Mouse (Mus musculus) limb, embryonic 11.5 days (tissue): ENCODE results near the gene Ablim2. TPM values are rescaled to one million over a fixed set of nuclear protein-coding genes. Genes with fewer than 3 reads are reported as not detected.

ENCODE experiments used
- ATAC-seq: fragments of 200-750 bp; cut with Nextera tagmentation; 2 replicates; pipeline ENCODE4 v1.8.0; 2017; ENCODE audit warnings: low read depth; ENCODE audit not compliant: insufficient number of reproducible peaks, low FRiP score, low TSS enrichment
- DNase-seq: peaks from one replicate; pipeline ENCODE4 v3.0.0-alpha.2; 2015; ENCODE audit warnings: low spot score
- H3K27ac ChIP-seq: fragments of 300-500 bp; sonication (generic); replicated peaks from 2 replicates; pipeline ENCODE4 v1.5.1; 2014; ENCODE audit warnings: low read depth, mild to moderate bottlenecking, low read length
- H3K27me3 ChIP-seq: fragments of 300-500 bp; sonication (generic); 2 replicates; pipeline ENCODE4 v1.6.1; 2014; ENCODE audit warnings: mild to moderate bottlenecking, low read length, mixed read lengths; ENCODE audit not compliant: control insufficient read depth, insufficient read depth
- H3K36me3 ChIP-seq: fragments of 300-500 bp; sonication (generic); 2 replicates; pipeline ENCODE4 v1.6.1; 2014; ENCODE audit warnings: mild to moderate bottlenecking, low read length, moderate library complexity, mixed read lengths; ENCODE audit not compliant: control insufficient read depth, insufficient read depth
- H3K4me1 ChIP-seq: fragments of 300-500 bp; sonication (generic); 2 replicates; pipeline ENCODE4 v1.6.1; 2014; ENCODE audit warnings: low read length, mixed read lengths; ENCODE audit not compliant: control insufficient read depth, insufficient read depth
- H3K4me2 ChIP-seq: fragments of 300-500 bp; sonication (generic); 2 replicates; pipeline ENCODE4 v1.6.1; 2014; ENCODE audit warnings: low read depth, mild to moderate bottlenecking, moderate library complexity; ENCODE audit not compliant: severe bottlenecking
- H3K4me3 ChIP-seq: fragments of 300-500 bp; sonication (generic); 2 replicates; pipeline ENCODE4 v1.5.1; 2014; ENCODE audit warnings: low read depth, low read length
- H3K9ac ChIP-seq: fragments of 300-500 bp; sonication (generic); 2 replicates; pipeline ENCODE4 v1.6.1; 2014; ENCODE audit warnings: mild to moderate bottlenecking, low read length
- H3K9me3 ChIP-seq: fragments of 300-500 bp; sonication (generic); 2 replicates; pipeline ENCODE4 v1.6.1; 2016; ENCODE audit warnings: low read length; ENCODE audit not compliant: control insufficient read depth
- WGBS: fragments of 180-500 bp; shearing (Covaris S2); extraction: QIAGEN DNeasy Blood & Tissue Kit; methylation state at CpG from one replicate; pipeline ENCODE4 v1.1.7; 2014; 5-methylcytosine and 5-hydroxymethylcytosine counted together
- polyA plus RNA-seq: library from polyadenylated mRNA; unstranded; fragments of >200 nt; fragmentation: Nextera tagmentation; extraction: Ambion mirVana; gene quantifications from 2 replicates; pipeline ENCODE4 v1.2.1, GENCODE M21; 2014

Gene Ablim2
- polyA plus RNA-seq, 1 experiment from 2014 or later = 1.3 TPM

- peaks cover 4% of the 10 kb centered on the region; the same call in 1 of the 2 replicates for H3K4me1 ChIP-seq
- H3K27ac ChIP-seq = no peak overlapping the region
- H3K9ac ChIP-seq = no peak overlapping the region
- H3K9me3 ChIP-seq = no peaks in the 10 kb centered on the region
- H3K4me2 ChIP-seq = no peak overlapping the region
- no peaks in the 10 kb centered on the region for H3K36me3 ChIP-seq
- 65% methylated on average over 7 of the region's 7 CpGs for WGBS
- peak; percentile 78 for DNase-seq
- H3K27me3 ChIP-seq = no peaks in the 10 kb centered on the region
- ATAC-seq = peak; percentile 54; the same call in 1 of the 2 replicates
- no peak overlapping the region for H3K4me3 ChIP-seq
Measured at GRCm38 (mm10) chr5:35795481-35796048, 37.9 kb downstream of the Ablim2 start.

- H3K9ac ChIP-seq = no peak overlapping the region
- H3K36me3 ChIP-seq = no peaks in the 10 kb centered on the region
- no peak for DNase-seq
- no peak for ATAC-seq
- no peak overlapping the region for H3K4me2 ChIP-seq
- peaks cover 4% of the 10 kb centered on the region; the same call in 1 of the 2 replicates for H3K4me1 ChIP-seq
- no peak overlapping the region for H3K4me3 ChIP-seq
- H3K27me3 ChIP-seq = no peaks in the 10 kb centered on the region
- H3K27ac ChIP-seq = no peak overlapping the region
- no peaks in the 10 kb centered on the region for H3K9me3 ChIP-seq
- WGBS = 83% methylated on average over 5 of the region's 5 CpGs
Measured at GRCm38 (mm10) chr5:35796136-35796535, 38.5 kb downstream of the Ablim2 start.

- no peaks in the 10 kb centered on the region for H3K9me3 ChIP-seq
- no peak for DNase-seq
- H3K9ac ChIP-seq = no peak overlapping the region
- ATAC-seq = no peak
- H3K4me1 ChIP-seq = peaks cover 4% of the 10 kb centered on the region; the same call in 1 of the 2 replicates
- 24% methylated on average over 5 of the region's 5 CpGs for WGBS
- H3K4me3 ChIP-seq = no peak overlapping the region
- no peak overlapping the region for H3K27ac ChIP-seq
- no peak overlapping the region for H3K4me2 ChIP-seq
- H3K36me3 ChIP-seq = no peaks in the 10 kb centered on the region
- no peaks in the 10 kb centered on the region for H3K27me3 ChIP-seq
Measured at GRCm38 (mm10) chr5:35799090-35799489, 41.4 kb downstream of the Ablim2 start.

GRCm38 (mm10) chr5:35803416-35803815, 45.7 kb downstream of the Ablim2 start:
- H3K4me2 ChIP-seq = no peak overlapping the region
- 86% methylated on average over 5 of the region's 5 CpGs for WGBS

GRCm38 (mm10) chr5:35804685-35805084, 47.0 kb downstream of the Ablim2 start:
- no peaks in the 10 kb centered on the region for H3K9me3 ChIP-seq
- H3K36me3 ChIP-seq = no peaks in the 10 kb centered on the region
- no peak for ATAC-seq
- H3K4me3 ChIP-seq = no peak overlapping the region
- no peak overlapping the region for H3K4me2 ChIP-seq
- H3K9ac ChIP-seq = no peak overlapping the region
- 85% methylated on average over 4 of the region's 4 CpGs for WGBS
- H3K27me3 ChIP-seq = no peaks in the 10 kb centered on the region
- DNase-seq = no peak
- H3K27ac ChIP-seq = no peak overlapping the region
- H3K4me1 ChIP-seq = no peaks in the 10 kb centered on the region

More at GRCm38 (mm10) chr5:35803416-35803815, 45.7 kb downstream of the Ablim2 start:
- Histone ChIP-seq H3K27ac (no peak overlapping the region), H3K27me3 (no peaks in the 10 kb centered on the region), H3K9ac (no peak overlapping the region), H3K36me3 (no peaks in the 10 kb centered on the region), H3K4me3 (no peak overlapping the region), H3K9me3 (no peaks in the 10 kb centered on the region), H3K4me1 (peaks cover 4% of the 10 kb centered on the region; the same call in 1 of the 2 replicates)
- ATAC-seq = no peak
- DNase-seq = no peak

GRCm38 (mm10) chr5:35805209-35805608, 47.5 kb downstream of the Ablim2 start:
- Histone ChIP-seq H3K36me3 (no peaks in the 10 kb centered on the region), H3K9me3 (no peaks in the 10 kb centered on the region), H3K9ac (no peak overlapping the region), H3K27ac (no peak overlapping the region), H3K27me3 (no peaks in the 10 kb centered on the region), H3K4me3 (no peak overlapping the region), H3K4me1 (no peaks in the 10 kb centered on the region), H3K4me2 (no peak overlapping the region)
- ATAC-seq (no peak), DNase-seq (no peak)
- WGBS = 87% methylated on average over 3 of the region's 3 CpGs

GRCm38 (mm10) chr5:35807018-35807417, 49.3 kb downstream of the Ablim2 start:
- ATAC-seq (no peak), DNase-seq (no peak)
- no peak overlapping the region for H3K4me2 ChIP-seq
- 84% methylated on average over 8 of the region's 8 CpGs for WGBS
- no peaks in the 10 kb centered on the region for H3K27me3 ChIP-seq
- H3K9me3 ChIP-seq = no peaks in the 10 kb centered on the region
- no peaks in the 10 kb centered on the region for H3K36me3 ChIP-seq
- H3K27ac ChIP-seq = no peak overlapping the region
- no peak overlapping the region for H3K4me3 ChIP-seq
- H3K9ac ChIP-seq = no peak overlapping the region
- H3K4me1 ChIP-seq = no peaks in the 10 kb centered on the region

- H3K27me3 ChIP-seq = no peaks in the 10 kb centered on the region
- no peak overlapping the region for H3K4me2 ChIP-seq
- DNase-seq = no peak
- 64% methylated on average over 3 of the region's 3 CpGs for WGBS
- H3K36me3 ChIP-seq = no peaks in the 10 kb centered on the region
- no peaks in the 10 kb centered on the region for H3K9me3 ChIP-seq
- no peak overlapping the region for H3K4me3 ChIP-seq
- H3K4me1 ChIP-seq = peaks cover 7% of the 10 kb centered on the region
- no peak for ATAC-seq
- H3K9ac ChIP-seq = no peak overlapping the region
- no peak overlapping the region for H3K27ac ChIP-seq
Measured at GRCm38 (mm10) chr5:35810526-35810925, 52.8 kb downstream of the Ablim2 start.
